Mouse (Mus musculus) lung, adult 2 months (tissue): ENCODE results near the gene Lrg1.

Experiments
- CTCF ChIP-seq: fragments of 200-500 bp; IDR thresholded peaks from 2 replicates; pipeline ENCODE4 v1.5.1; 2011; ENCODE audit warnings: mild to moderate bottlenecking, low read length, control low read depth; ENCODE audit not compliant: insufficient read depth
- POLR2A ChIP-seq: fragments of 200-500 bp; IDR thresholded peaks from 2 replicates; pipeline ENCODE4 v1.6.1; 2011; ENCODE audit warnings: low read depth, mild to moderate bottlenecking, control low read depth, low read length, borderline replicate concordance; ENCODE audit errors: extremely low read depth

- TF ChIP-seq POLR2A (no peak), CTCF (no peak)
These were observed 14.8 kb upstream of the Lrg1 start for GRCm38 (mm10) chr17:56136558-56136957.
